Mouse (Mus musculus): ENCODE measurements around the gene Esrrg. TPM values are rescaled to one million over a fixed set of nuclear protein-coding genes. Genes with fewer than 3 reads are reported as not detected.

Esrrg gene
- polyA plus RNA-seq, 1 experiment: 0.27 TPM

DNA sequence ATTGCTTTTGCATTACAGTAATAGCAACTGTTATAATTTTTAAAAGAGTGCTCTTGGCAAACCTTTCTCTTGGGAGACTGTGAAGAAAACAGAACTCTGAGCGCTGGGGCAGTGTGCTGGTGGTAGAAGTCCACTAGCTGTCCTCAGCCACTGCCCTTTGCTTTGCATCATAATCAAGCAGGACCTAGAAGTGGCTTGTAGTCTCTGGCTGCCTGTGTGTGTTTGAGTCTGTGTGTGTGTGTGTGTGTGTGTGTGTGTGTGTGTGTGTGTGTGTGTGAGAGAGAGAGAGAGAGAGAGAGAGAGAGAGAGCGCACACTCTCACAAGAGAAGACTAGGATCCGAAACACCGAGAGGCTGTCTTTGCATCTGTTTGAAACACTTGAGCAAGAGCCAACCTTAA is 390.5 kb downstream of the Esrrg start:
- no peak overlapping the region for H3K4me3 ChIP-seq (ENCODE audit: extremely low read depth, insufficient read depth, insufficient read length)
- TF ChIP-seq POLR2A (IDR thresholded peaks at IDR 0.05; ENCODE audit: low read depth, low read length) (no peak), CTCF (IDR thresholded peaks at IDR 0.05; ENCODE audit: extremely low read depth, insufficient read depth, insufficient read length, insufficient replicate concordance) (no peak)
- no peak for DNase-seq (ENCODE audit: low read depth in 1 of 2, low spot score in 2 of 2)
- H3K27me3 ChIP-seq (ENCODE audit: control insufficient read depth, insufficient read depth, low read length): peaks cover 2% of the 10 kb centered on the region; the same call in 1 of the 2 replicates
- WGBS: 85% methylated on average over 4 of the region's 4 CpGs
- no peak overlapping the region for H3K27ac ChIP-seq (ENCODE audit: insufficient read depth, low read length)
- H3K36me3 ChIP-seq (ENCODE audit: control insufficient read depth, insufficient read depth, low read length): no peaks in the 10 kb centered on the region
- H3K4me1 ChIP-seq (ENCODE audit: control insufficient read depth, insufficient read depth, insufficient read length): no peaks in the 10 kb centered on the region

DNA sequence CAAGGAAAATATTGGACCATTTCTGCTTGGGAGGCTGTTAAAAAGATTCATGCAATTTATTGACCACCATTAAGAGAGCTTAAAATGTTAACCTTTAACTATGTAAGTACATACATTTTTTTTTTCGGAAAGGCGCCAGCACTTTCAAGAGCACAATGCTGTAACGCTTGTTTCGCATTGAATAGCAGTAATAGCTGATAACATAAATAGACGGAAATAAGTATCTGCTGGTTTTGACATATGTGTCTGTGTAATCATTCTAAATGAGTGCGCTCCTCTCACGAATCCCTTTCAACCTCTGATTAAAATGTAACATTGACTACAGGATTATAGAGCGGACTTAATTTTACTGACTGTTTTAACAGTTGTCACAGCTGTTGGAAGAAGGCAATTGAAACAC is 391.6 kb downstream of the Esrrg start:
- Histone ChIP-seq H3K4me3 (ENCODE audit: extremely low read depth, insufficient read depth, insufficient read length) (no peak overlapping the region), H3K27ac (ENCODE audit: insufficient read depth, low read length) (no peak overlapping the region), H3K36me3 (ENCODE audit: control insufficient read depth, insufficient read depth, low read length) (no peaks in the 10 kb centered on the region), H3K4me1 (ENCODE audit: control insufficient read depth, insufficient read depth, insufficient read length) (no peaks in the 10 kb centered on the region), H3K27me3 (ENCODE audit: control insufficient read depth, insufficient read depth, low read length) (peaks cover 2% of the 10 kb centered on the region; the same call in 1 of the 2 replicates)
- WGBS: 89% methylated on average over 8 of the region's 8 CpGs
- DNase-seq (ENCODE audit: low read depth in 1 of 2, low spot score in 2 of 2): no peak
- TF ChIP-seq POLR2A (IDR thresholded peaks at IDR 0.05; ENCODE audit: low read depth, low read length) (no peak), CTCF (IDR thresholded peaks at IDR 0.05; ENCODE audit: extremely low read depth, insufficient read depth, insufficient read length, insufficient replicate concordance) (no peak)

GRCm38 (mm10) chr1:188006820-188007491 is 398.4 kb downstream of the Esrrg start:
- H3K4me1 ChIP-seq (ENCODE audit: control insufficient read depth, insufficient read depth, insufficient read length): no peaks in the 10 kb centered on the region
- DNase-seq (ENCODE audit: low read depth in 1 of 2, low spot score in 2 of 2): no peak
- H3K27ac ChIP-seq (ENCODE audit: insufficient read depth, low read length): no peak overlapping the region
- 84% methylated on average over 13 of the region's 13 CpGs for WGBS
- H3K27me3 ChIP-seq (ENCODE audit: control insufficient read depth, insufficient read depth, low read length): no peaks in the 10 kb centered on the region
- TF ChIP-seq POLR2A (IDR thresholded peaks at IDR 0.05; ENCODE audit: low read depth, low read length): no peak
- no peak overlapping the region for H3K4me3 ChIP-seq (ENCODE audit: extremely low read depth, insufficient read depth, insufficient read length)
- H3K36me3 ChIP-seq (ENCODE audit: control insufficient read depth, insufficient read depth, low read length): no peaks in the 10 kb centered on the region

- H3K27ac ChIP-seq (ENCODE audit: insufficient read depth, low read length): no peak overlapping the region
- H3K27me3 ChIP-seq (ENCODE audit: control insufficient read depth, insufficient read depth, low read length): no peaks in the 10 kb centered on the region
- WGBS: 77% methylated on average over 13 of the region's 13 CpGs
- no peak overlapping the region for H3K4me3 ChIP-seq (ENCODE audit: extremely low read depth, insufficient read depth, insufficient read length)
- TF ChIP-seq CTCF (IDR thresholded peaks at IDR 0.05; ENCODE audit: extremely low read depth, insufficient read depth, insufficient read length, insufficient replicate concordance) (no peak), POLR2A (IDR thresholded peaks at IDR 0.05; ENCODE audit: low read depth, low read length) (no peak)
- no peaks in the 10 kb centered on the region for H3K4me1 ChIP-seq (ENCODE audit: control insufficient read depth, insufficient read depth, insufficient read length)
- no peaks in the 10 kb centered on the region for H3K36me3 ChIP-seq (ENCODE audit: control insufficient read depth, insufficient read depth, low read length)
- DNase-seq (ENCODE audit: low read depth in 1 of 2, low spot score in 2 of 2): no peak
Measured at GRCm38 (mm10) chr1:188008476-188008875, 399.9 kb downstream of the Esrrg start.

DNA sequence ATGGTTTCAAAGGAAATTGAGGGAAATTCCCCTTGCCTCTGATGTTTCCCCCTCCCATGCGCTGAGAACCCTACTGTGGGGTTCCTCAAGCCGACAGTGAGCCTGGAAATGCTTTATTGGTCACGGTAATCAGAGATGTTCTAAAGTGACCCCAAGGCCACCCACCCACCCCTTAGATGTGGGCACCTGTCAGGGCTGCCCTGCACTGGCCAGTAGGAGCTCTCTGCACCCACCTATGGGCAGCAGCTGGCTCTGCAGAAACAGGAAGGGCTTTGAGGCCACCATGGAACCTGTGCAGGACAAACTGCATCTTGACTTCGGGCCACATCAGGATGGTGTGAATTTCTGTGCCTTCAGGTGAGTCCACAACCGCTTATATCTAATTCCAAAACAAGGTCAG is 401.3 kb downstream of the Esrrg start:
- Histone ChIP-seq H3K4me1 (ENCODE audit: control insufficient read depth, insufficient read depth, insufficient read length) (no peaks in the 10 kb centered on the region), H3K27ac (ENCODE audit: insufficient read depth, low read length) (no peak overlapping the region), H3K4me3 (ENCODE audit: extremely low read depth, insufficient read depth, insufficient read length) (no peak overlapping the region), H3K27me3 (ENCODE audit: control insufficient read depth, insufficient read depth, low read length) (no peaks in the 10 kb centered on the region), H3K36me3 (ENCODE audit: control insufficient read depth, insufficient read depth, low read length) (no peaks in the 10 kb centered on the region)
- DNase-seq (ENCODE audit: low read depth in 1 of 2, low spot score in 2 of 2): no peak
- 75% methylated on average over 5 of the region's 5 CpGs for WGBS
- no peak for TF ChIP-seq POLR2A (IDR thresholded peaks at IDR 0.05; ENCODE audit: low read depth, low read length)
- no peak for TF ChIP-seq CTCF (IDR thresholded peaks at IDR 0.05; ENCODE audit: extremely low read depth, insufficient read depth, insufficient read length, insufficient replicate concordance)

DNA sequence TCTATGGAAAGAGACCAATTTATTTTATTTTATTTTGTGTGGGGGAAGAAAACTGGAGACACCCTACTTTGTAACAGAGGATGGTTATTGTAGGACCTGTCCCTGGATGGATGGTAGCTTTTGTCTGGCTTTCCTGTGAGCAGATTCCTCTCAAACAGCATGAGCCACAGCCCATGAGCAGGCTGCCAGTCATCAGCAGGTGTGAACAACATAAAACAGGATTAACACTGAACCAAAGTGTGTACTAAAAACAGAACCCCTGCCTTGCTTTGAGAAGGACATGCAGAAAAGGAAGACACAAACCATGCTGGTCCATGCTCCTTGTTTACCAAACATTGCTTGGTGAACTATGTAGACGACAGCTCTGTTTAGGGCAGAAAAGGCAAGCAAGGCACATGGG is 402.3 kb downstream of the Esrrg start:
- no peak for TF ChIP-seq POLR2A (IDR thresholded peaks at IDR 0.05; ENCODE audit: low read depth, low read length)
- no peak for TF ChIP-seq CTCF (IDR thresholded peaks at IDR 0.05; ENCODE audit: extremely low read depth, insufficient read depth, insufficient read length, insufficient replicate concordance)
- H3K4me3 ChIP-seq (ENCODE audit: extremely low read depth, insufficient read depth, insufficient read length): no peak overlapping the region
- 88% methylated on average over 1 of the region's 1 CpGs for WGBS
- H3K36me3 ChIP-seq (ENCODE audit: control insufficient read depth, insufficient read depth, low read length): no peaks in the 10 kb centered on the region
- no peaks in the 10 kb centered on the region for H3K27me3 ChIP-seq (ENCODE audit: control insufficient read depth, insufficient read depth, low read length)
- no peak for DNase-seq (ENCODE audit: low read depth in 1 of 2, low spot score in 2 of 2)
- H3K27ac ChIP-seq (ENCODE audit: insufficient read depth, low read length): no peak overlapping the region
- no peaks in the 10 kb centered on the region for H3K4me1 ChIP-seq (ENCODE audit: control insufficient read depth, insufficient read depth, insufficient read length)

GRCm38 (mm10) chr1:188014411-188014810 is 405.8 kb downstream of the Esrrg start:
- H3K27ac ChIP-seq (ENCODE audit: insufficient read depth, low read length): no peak overlapping the region
- H3K4me1 ChIP-seq (ENCODE audit: control insufficient read depth, insufficient read depth, insufficient read length): no peaks in the 10 kb centered on the region
- 75% methylated on average over 4 of the region's 4 CpGs for WGBS
- TF ChIP-seq POLR2A (IDR thresholded peaks at IDR 0.05; ENCODE audit: low read depth, low read length): no peak
- TF ChIP-seq CTCF (IDR thresholded peaks at IDR 0.05; ENCODE audit: extremely low read depth, insufficient read depth, insufficient read length, insufficient replicate concordance): no peak
- H3K27me3 ChIP-seq (ENCODE audit: control insufficient read depth, insufficient read depth, low read length): no peaks in the 10 kb centered on the region
- DNase-seq (ENCODE audit: low read depth in 1 of 2, low spot score in 2 of 2): no peak
- H3K36me3 ChIP-seq (ENCODE audit: control insufficient read depth, insufficient read depth, low read length): no peaks in the 10 kb centered on the region
- no peak overlapping the region for H3K4me3 ChIP-seq (ENCODE audit: extremely low read depth, insufficient read depth, insufficient read length)
